Mouse (Mus musculus) hindbrain, embryonic 10.5 days (tissue): ENCODE results near the gene Sun2. TPM values are rescaled to one million over a fixed set of nuclear protein-coding genes. Genes with fewer than 3 reads are reported as not detected.

Experiments used
- DNase-seq: peaks from one replicate; pipeline ENCODE4 v3.0.0-alpha.2; 2017; ENCODE audit warnings: low spot score
- H3K27ac ChIP-seq: fragments of 300-500 bp; sonication (generic); 2 replicates; pipeline ENCODE4 v1.5.1; 2016; ENCODE audit warnings: mild to moderate bottlenecking, moderate library complexity
- H3K27me3 ChIP-seq: fragments of 300-500 bp; sonication (generic); 2 replicates; pipeline ENCODE4 v1.6.1; 2016; ENCODE audit warnings: mild to moderate bottlenecking; ENCODE audit not compliant: poor library complexity, insufficient read depth, severe bottlenecking
- H3K36me3 ChIP-seq: fragments of 300-500 bp; sonication (generic); 2 replicates; pipeline ENCODE4 v1.6.1; 2016; ENCODE audit warnings: mild to moderate bottlenecking, moderate library complexity
- H3K4me1 ChIP-seq: fragments of 300-500 bp; sonication (generic); replicated peaks from 2 replicates; pipeline ENCODE4 v1.6.1; 2016; ENCODE audit warnings: mild to moderate bottlenecking
- H3K4me3 ChIP-seq: fragments of 300-500 bp; sonication (generic); 2 replicates; pipeline ENCODE4 v1.5.1; 2016; ENCODE audit warnings: mild to moderate bottlenecking, moderate library complexity
- H3K9me3 ChIP-seq: fragments of 300-500 bp; sonication (generic); 2 replicates; pipeline ENCODE4 v1.6.1; 2016; ENCODE audit warnings: mild to moderate bottlenecking, moderate library complexity
- WGBS: fragments of 180-500 bp; shearing (Covaris S2); methylation state at CpG from one replicate; pipeline ENCODE4 v1.1.7; 2016; 5-methylcytosine and 5-hydroxymethylcytosine counted together
- polyA plus RNA-seq: library from polyadenylated mRNA; unstranded; fragments of >200 nt; fragmentation: Nextera tagmentation; extraction: Ambion mirVana; gene quantifications from 2 replicates; pipeline ENCODE4 v1.2.1, GENCODE M21; 2016

Gene Sun2
- polyA plus RNA-seq, 1 experiment from 2014 or later = 5.0 TPM

- Histone ChIP-seq H3K27ac (peak within 1 kb of the TSS; percentile 96), H3K9me3 (no peaks in the 10 kb centered on the region), H3K27me3 (no peaks in the 10 kb centered on the region), H3K4me1 (peaks cover 84% of the 10 kb centered on the region), H3K4me3 (peak within 1 kb of the TSS; percentile 97), H3K36me3 (0 out of 2 replicates have a peak, but pooled peaks cover 8% of the 10 kb centered on the region)
- DNase-seq = peak; percentile 95
- under 1% methylated on average over 72 of the region's 72 CpGs for WGBS
These were observed 54.6 kb downstream of the Sun2 start, which contains the start of gene Josd1 for GRCm38 (mm10) chr15:79687646-79688267. Gene Josd1 (minus strand): TSS chr15:79687919.

- H3K27ac ChIP-seq = peak overlapping the region; percentile 96
- no peaks in the 10 kb centered on the region for H3K9me3 ChIP-seq
- H3K4me3 ChIP-seq = peak overlapping the region; percentile 97
- H3K36me3 ChIP-seq = 0 out of 2 replicates have a peak, but pooled peaks cover 8% of the 10 kb centered on the region
- no peak for DNase-seq
- WGBS = under 1% methylated on average over 33 of the region's 33 CpGs
- H3K4me1 ChIP-seq = peaks cover 82% of the 10 kb centered on the region
- H3K27me3 ChIP-seq = no peaks in the 10 kb centered on the region
These were observed 55.2 kb downstream of the Sun2 start for GRCm38 (mm10) chr15:79687175-79687574.

- Histone ChIP-seq H3K27me3 (no peaks in the 10 kb centered on the region), H3K27ac (peak overlapping the region; percentile 56), H3K4me1 (peaks cover 77% of the 10 kb centered on the region), H3K9me3 (no peaks in the 10 kb centered on the region), H3K36me3 (0 out of 2 replicates have a peak, but pooled peaks cover 8% of the 10 kb centered on the region), H3K4me3 (peak overlapping the region; percentile 97)
- DNase-seq = no peak
- 21% methylated on average over 15 of the region's 15 CpGs for WGBS
These were observed 56.1 kb downstream of the Sun2 start for GRCm38 (mm10) chr15:79686046-79686869.

- no peak overlapping the region for H3K27ac ChIP-seq
- no peak for DNase-seq
These were observed 57.1 kb downstream of the Sun2 start for GRCm38 (mm10) chr15:79685141-79685641.

GRCm38 (mm10) chr15:79684616-79685015, 57.7 kb downstream of the Sun2 start:
- H3K4me1 ChIP-seq = peaks cover 67% of the 10 kb centered on the region
- H3K9me3 ChIP-seq = no peaks in the 10 kb centered on the region
- WGBS = 89% methylated on average over 6 of the region's 6 CpGs
- peaks cover 10% of the 10 kb centered on the region; the same call in 1 of the 2 replicates for H3K36me3 ChIP-seq
- peak overlapping the region; percentile 97 for H3K4me3 ChIP-seq
- no peaks in the 10 kb centered on the region for H3K27me3 ChIP-seq
- no peak overlapping the region for H3K27ac ChIP-seq
- DNase-seq = no peak

More at GRCm38 (mm10) chr15:79685141-79685641, 57.1 kb downstream of the Sun2 start:
- 0 out of 2 replicates have a peak, but pooled peaks cover 8% of the 10 kb centered on the region for H3K36me3 ChIP-seq
- peaks cover 73% of the 10 kb centered on the region for H3K4me1 ChIP-seq
- no peaks in the 10 kb centered on the region for H3K9me3 ChIP-seq
- 57% methylated on average over 6 of the region's 6 CpGs for WGBS
- peak overlapping the region; percentile 97 for H3K4me3 ChIP-seq
- H3K27me3 ChIP-seq = no peaks in the 10 kb centered on the region

GRCm38 (mm10) chr15:79683707-79684465, 58.5 kb downstream of the Sun2 start:
- no peak overlapping the region for H3K27ac ChIP-seq
- WGBS = 80% methylated on average over 19 of the region's 19 CpGs

GRCm38 (mm10) chr15:79683146-79683545, 59.2 kb downstream of the Sun2 start:
- H3K4me1 ChIP-seq = peaks cover 58% of the 10 kb centered on the region
- H3K4me3 ChIP-seq = no peak overlapping the region
- no peaks in the 10 kb centered on the region for H3K9me3 ChIP-seq
- peaks cover 17% of the 10 kb centered on the region for H3K36me3 ChIP-seq
- DNase-seq = no peak
- H3K27ac ChIP-seq = no peak overlapping the region
- no peaks in the 10 kb centered on the region for H3K27me3 ChIP-seq
- 89% methylated on average over 6 of the region's 6 CpGs for WGBS

More at GRCm38 (mm10) chr15:79683707-79684465, 58.5 kb downstream of the Sun2 start:
- H3K9me3 ChIP-seq = no peaks in the 10 kb centered on the region
- no peaks in the 10 kb centered on the region for H3K27me3 ChIP-seq
- no peak for DNase-seq
- peaks cover 64% of the 10 kb centered on the region for H3K4me1 ChIP-seq
- H3K36me3 ChIP-seq = peaks cover 14% of the 10 kb centered on the region
- peak overlapping the region; percentile 97; the same call in 1 of the 2 replicates for H3K4me3 ChIP-seq

GRCm38 (mm10) chr15:79681973-79682372, 60.4 kb downstream of the Sun2 start:
- H3K4me1 ChIP-seq = peaks cover 46% of the 10 kb centered on the region
- H3K27ac ChIP-seq = no peak overlapping the region
- no peaks in the 10 kb centered on the region for H3K27me3 ChIP-seq
- WGBS = 90% methylated on average over 4 of the region's 4 CpGs
- H3K36me3 ChIP-seq = peaks cover 26% of the 10 kb centered on the region
- H3K4me3 ChIP-seq = no peak overlapping the region
- no peak for DNase-seq
- H3K9me3 ChIP-seq = no peaks in the 10 kb centered on the region

GRCm38 (mm10) chr15:79677936-79678335, 64.4 kb downstream of the Sun2 start:
- no peak overlapping the region for H3K27ac ChIP-seq

More at GRCm38 (mm10) chr15:79677936-79678335, 64.4 kb downstream of the Sun2 start:
- no peaks in the 10 kb centered on the region for H3K9me3 ChIP-seq
- DNase-seq = no peak
- no peak overlapping the region for H3K4me3 ChIP-seq
- no peaks in the 10 kb centered on the region for H3K27me3 ChIP-seq
- peaks cover 58% of the 10 kb centered on the region for H3K36me3 ChIP-seq
- 95% methylated on average over 2 of the region's 2 CpGs for WGBS
- H3K4me1 ChIP-seq = peaks cover 9% of the 10 kb centered on the region

Other genes with a start within 250 kb of the Sun2 start
- not detected in 2 replicates for gene Kcnj4, start 237.3 kb downstream of the Sun2 start, polyA plus RNA-seq
- gene Kdelr3, start 226.1 kb downstream of the Sun2 start, polyA plus RNA-seq = 11.4 and 21.5 TPM in 2 replicates
- gene Ddx17, start 195.8 kb downstream of the Sun2 start, polyA plus RNA-seq = 46.9 and 50.1 TPM in 2 replicates
- 1.2 and 1.5 TPM in 2 replicates for gene Dmc1, start 137.4 kb downstream of the Sun2 start, polyA plus RNA-seq
- 2.2 and 2.4 TPM in 2 replicates for gene Fam227a, start 83.6 kb downstream of the Sun2 start, polyA plus RNA-seq
- 71.0 and 91.5 TPM in 2 replicates for gene Cby1, start 83.3 kb downstream of the Sun2 start, polyA plus RNA-seq
- gene Tomm22, start 71.7 kb downstream of the Sun2 start, polyA plus RNA-seq = 280 and 301 TPM in 2 replicates
- 18.6 and 20.7 TPM in 2 replicates for gene Josd1, start 54.6 kb downstream of the Sun2 start, polyA plus RNA-seq
- gene Gtpbp1, start 51.7 kb downstream of the Sun2 start, polyA plus RNA-seq = 44.7 and 44.8 TPM in 2 replicates
- 68.0 and 83.0 TPM in 2 replicates for gene Dnal4, start 35.3 kb upstream of the Sun2 start, polyA plus RNA-seq
- gene Nptxr, start 62.2 kb upstream of the Sun2 start, polyA plus RNA-seq = 2.2 and 4.6 TPM in 2 replicates
- 0.14 and 0.17 TPM in 2 replicates for gene Npcd, start 91.7 kb upstream of the Sun2 start, polyA plus RNA-seq
- 20.7 and 26.1 TPM in 2 replicates for gene Cbx6, start 92.2 kb upstream of the Sun2 start, polyA plus RNA-seq
- 6.9 and 9.0 TPM in 2 replicates for gene Apobec3, start 149.1 kb upstream of the Sun2 start, polyA plus RNA-seq
- gene Cbx7, start 228.6 kb upstream of the Sun2 start, polyA plus RNA-seq = 2.4 and 2.9 TPM in 2 replicates